Mouse (Mus musculus): ENCODE measurements at regions not wholly inside any gene's neighbourhood (a gene's known extent, or its start where the extent isn't known, plus 50 kb on each side); places are given as distances from the start of the nearest gene placed in this dataset.

DNA sequence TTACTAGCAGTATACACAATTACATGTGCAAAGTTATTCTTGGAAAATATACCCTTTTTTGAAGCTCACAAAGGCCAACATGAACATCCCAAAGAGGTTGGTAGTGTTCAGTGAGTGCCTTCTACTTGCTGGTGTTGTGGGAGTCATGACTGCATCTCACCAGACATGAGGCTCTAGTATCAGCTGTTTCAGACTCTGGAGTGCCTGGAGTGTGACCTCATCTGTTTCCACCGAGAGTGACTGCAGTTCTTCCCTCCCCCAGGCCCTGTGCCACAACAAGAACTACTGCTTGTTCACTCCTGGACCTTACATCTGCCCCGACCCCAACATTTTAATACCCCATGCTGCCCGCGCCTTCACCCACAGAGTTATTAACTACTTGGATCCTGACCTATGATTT lies 128.5 kb upstream of the Trpc4 start:
- TF ChIP-seq CTCF (IDR thresholded peaks at IDR 0.05; ENCODE audit: borderline replicate concordance, insufficient read depth, low read depth, low read length) (no peak), POLR2A (IDR thresholded peaks at IDR 0.05; ENCODE audit: borderline replicate concordance, insufficient read depth, low read length) (no peak)

Data from cerebellum, adult 2 months (tissue).